Mouse (Mus musculus) MEL (cell line): ENCODE measurements around the gene Fars2. TPM values are rescaled to one million over a fixed set of nuclear protein-coding genes. Genes with fewer than 3 reads are reported as not detected.

Source experiments
- DNase-seq: peaks from one replicate; pipeline ENCODE4 v3.0.0; 2011; ENCODE audit warnings: low read depth, low spot score
- H3K27ac ChIP-seq: 2 replicates; pipeline ENCODE4 v1.5.1; 2012; ENCODE audit warnings: low read depth, mild to moderate bottlenecking, control low read depth, low read length, moderate library complexity; ENCODE audit not compliant: control insufficient read depth
- H3K27me3 ChIP-seq, 2 experiments: fragments of 150-350 bp in 1 of 2; sonication (generic) in 1 of 2; 2 replicates each; pipeline ENCODE4 v1.6.1; 2012; ENCODE audit warnings: low read length in 2 of 2, mild to moderate bottlenecking in 2 of 2, improper control_type of control experiment in 1 of 2, moderate library complexity in 1 of 2; ENCODE audit not compliant: insufficient read depth in 2 of 2, control insufficient read depth in 1 of 2
- H3K36me3 ChIP-seq, 2 experiments: 2 replicates each; pipeline ENCODE4 v1.6.1; 2012 to 2014; ENCODE audit warnings: low read length in 2 of 2, improper control_type of control experiment in 1 of 2, inconsistent platforms in 1 of 2, mild to moderate bottlenecking in 1 of 2; ENCODE audit not compliant: insufficient read depth in 2 of 2, control insufficient read depth in 1 of 2
- H3K4me1 ChIP-seq, 2 experiments: fragments of 150-350 bp in 1 of 2; sonication (generic) in 1 of 2; 2 replicates each; pipeline ENCODE4 v1.6.1; 2012; ENCODE audit warnings: low read length in 2 of 2, improper control_type of control experiment in 1 of 2, mild to moderate bottlenecking in 1 of 2; ENCODE audit not compliant: insufficient read depth in 2 of 2, control insufficient read depth in 1 of 2
- H3K4me3 ChIP-seq, 2 experiments: fragments of 150-350 bp in 1 of 2; sonication (generic) in 1 of 2; 2 replicates each; pipeline ENCODE4 v1.5.1; 2012; ENCODE audit warnings: low read depth in 2 of 2, low read length in 2 of 2, mild to moderate bottlenecking in 2 of 2, moderate library complexity in 2 of 2, control low read depth in 1 of 2, improper control_type of control experiment in 1 of 2; ENCODE audit not compliant: control insufficient read depth in 1 of 2, insufficient read depth in 1 of 2
- H3K79me2 ChIP-seq: 2 replicates; pipeline ENCODE4 v1.6.1; 2012; ENCODE audit warnings: mild to moderate bottlenecking, low read length, moderate library complexity; ENCODE audit not compliant: control insufficient read depth, poor library complexity, insufficient read depth
- H3K9ac ChIP-seq: 2 replicates; pipeline ENCODE4 v1.6.1; 2012; ENCODE audit warnings: low read depth, mild to moderate bottlenecking, control low read depth, low read length, moderate library complexity; ENCODE audit not compliant: control insufficient read depth, poor library complexity, severe bottlenecking
- H3K9me3 ChIP-seq: fragments of 150-350 bp; sonication (generic); replicated peaks from 2 replicates; pipeline ENCODE4 v1.6.1; 2012; ENCODE audit warnings: mild to moderate bottlenecking, low read length, improper control_type of control experiment, moderate library complexity; ENCODE audit not compliant: insufficient read depth
- BHLHE40 ChIP-seq: IDR thresholded peaks from 2 replicates; pipeline ENCODE4 v1.6.1; 2012; ENCODE audit warnings: low read depth, mild to moderate bottlenecking, inconsistent platforms, low read length, improper control_type of control experiment, borderline replicate concordance
- CHD1 ChIP-seq: IDR thresholded peaks from 2 replicates; pipeline ENCODE4 v1.6.1; 2012; ENCODE audit warnings: low read depth, mild to moderate bottlenecking, inconsistent platforms, low read length, improper control_type of control experiment
- E2F4 ChIP-seq: IDR thresholded peaks from 2 replicates; pipeline ENCODE4 v1.6.1; 2011; ENCODE audit warnings: low read depth, low read length, improper control_type of control experiment, borderline replicate concordance
- ELF1 ChIP-seq: IDR thresholded peaks from 2 replicates; pipeline ENCODE4 v1.6.1; 2014; ENCODE audit warnings: low read depth, mild to moderate bottlenecking, inconsistent platforms, low read length, improper control_type of control experiment, moderate library complexity
- ETS1 ChIP-seq: IDR thresholded peaks from 2 replicates; pipeline ENCODE4 v1.6.1; 2012; ENCODE audit warnings: low read depth, mild to moderate bottlenecking, inconsistent platforms, low read length, improper control_type of control experiment, moderate library complexity
- KAT2A ChIP-seq: conservative IDR thresholded peaks from 2 replicates; pipeline ENCODE4 v1.6.1; 2012; ENCODE audit warnings: low read depth, low read length, improper control_type of control experiment, inconsistent platforms
- NELFE ChIP-seq: IDR thresholded peaks from 2 replicates; pipeline ENCODE4 v1.6.1; 2011; ENCODE audit warnings: low read depth, low read length, improper control_type of control experiment
- POLR2AphosphoS2 ChIP-seq: IDR thresholded peaks from 2 replicates; pipeline ENCODE4 v1.6.1; 2011; ENCODE audit warnings: low read length, improper control_type of control experiment
- SMC3 ChIP-seq: IDR thresholded peaks from 2 replicates; pipeline ENCODE4 v1.6.1; 2011; ENCODE audit warnings: low read depth, low read length, improper control_type of control experiment
- UBTF ChIP-seq: IDR thresholded peaks from 2 replicates; pipeline ENCODE4 v1.6.1; 2012; ENCODE audit warnings: low read depth, mild to moderate bottlenecking, inconsistent platforms, low read length, improper control_type of control experiment, moderate library complexity, borderline replicate concordance; ENCODE audit not compliant: insufficient read depth
- USF1 ChIP-seq: IDR thresholded peaks from 2 replicates; pipeline ENCODE4 v1.6.1; 2014; ENCODE audit warnings: low read depth, mild to moderate bottlenecking, inconsistent platforms, low read length, improper control_type of control experiment, moderate library complexity
- USF2 ChIP-seq, 2 experiments: IDR thresholded peaks; 2 replicates each; pipeline ENCODE4 v1.6.1; 2011 to 2012; ENCODE audit warnings: improper control_type of control experiment in 2 of 2, low read length in 2 of 2, borderline replicate concordance in 1 of 2, inconsistent platforms in 1 of 2, low read depth in 1 of 2, mild to moderate bottlenecking in 1 of 2; ENCODE audit not compliant: insufficient read depth in 1 of 2
- ZKSCAN1 ChIP-seq: IDR thresholded peaks from 2 replicates; pipeline ENCODE4 v1.6.1; 2012; ENCODE audit warnings: low read depth, mild to moderate bottlenecking, inconsistent platforms, low read length, improper control_type of control experiment, moderate library complexity
- polyA plus RNA-seq, 2 experiments: library from polyadenylated mRNA; stranded (reverse) in 1 of 2; unstranded in 1 of 2; fragments of >175 nt in 1 of 2; fragments of >200 nt in 1 of 2; gene quantifications; 2 replicates each; pipeline versions ENCODE4 v1.2.1 to v1.2.4; 2012; ENCODE audit warnings: low replicate concordance in 2 of 2, low read depth in 1 of 2; ENCODE audit not compliant: insufficient read length in 2 of 2, insufficient read depth in 1 of 2, missing spikeins in 1 of 2
- total RNA-seq: library from RNA; depleted of rRNA; stranded (reverse); fragments of 300-350 nt; gene quantifications from 2 replicates; pipeline ENCODE4 v1.2.3, GENCODE M21; 2012

Fars2 gene
- total and polyA plus RNA-seq, 3 experiments: 32.6 to 39.2 TPM; not detected in 1

GRCm38 (mm10) chr13:36714101-36714500 lies 596.9 kb downstream of the Fars2 start:
- H3K9ac ChIP-seq: no peak overlapping the region
- DNase-seq: no peak
- H3K36me3 ChIP-seq: no peaks in the 10 kb centered on the region
- H3K79me2 ChIP-seq: no peaks in the 10 kb centered on the region
- H3K27me3 ChIP-seq: no peaks in the 10 kb centered on the region
- no peaks in the 10 kb centered on the region for H3K4me1 ChIP-seq
- no peak overlapping the region for H3K4me3 ChIP-seq
- no peaks in the 10 kb centered on the region for H3K9me3 ChIP-seq
- H3K27ac ChIP-seq: no peak overlapping the region
- no peak for TF ChIP-seq USF1
- TF ChIP-seq ETS1: no peak
- no peak for TF ChIP-seq BHLHE40
- no peak for TF ChIP-seq CHD1
- no peak for TF ChIP-seq POLR2AphosphoS2
- no peak for TF ChIP-seq SMC3
- no peak for TF ChIP-seq E2F4

- Histone ChIP-seq H3K27me3 (no peaks in the 10 kb centered on the region), H3K79me2 (no peaks in the 10 kb centered on the region), H3K4me1 (no peaks in the 10 kb centered on the region), H3K27ac (no peak overlapping the region), H3K9me3 (no peaks in the 10 kb centered on the region), H3K4me3 (no peak overlapping the region), H3K36me3 (no peaks in the 10 kb centered on the region), H3K9ac (no peak overlapping the region)
- no peak for TF ChIP-seq ZKSCAN1
- DNase-seq: no peak
Measured at GRCm38 (mm10) chr13:36716708-36717107, 599.5 kb downstream of the Fars2 start.

- H3K9me3 ChIP-seq: no peaks in the 10 kb centered on the region
- no peaks in the 10 kb centered on the region for H3K27me3 ChIP-seq
- H3K4me1 ChIP-seq: no peaks in the 10 kb centered on the region
- H3K27ac ChIP-seq: no peak overlapping the region
- no peak overlapping the region for H3K4me3 ChIP-seq
- H3K9ac ChIP-seq: no peak overlapping the region
- no peak for DNase-seq
- TF ChIP-seq NELFE (no peak), SMC3 (no peak), KAT2A (no peak), UBTF (no peak), USF2 (IDR thresholded peaks at IDR 0.05; ENCODE audit: borderline replicate concordance in 1 of 2, insufficient read depth in 1 of 2, low read depth in 1 of 2, low read length in 2 of 2) (no peak), ELF1 (no peak)
- TF ChIP-seq, all 39 proteins: peak for 0
- no peaks in the 10 kb centered on the region for H3K36me3 ChIP-seq
- no peaks in the 10 kb centered on the region for H3K79me2 ChIP-seq
Measured at GRCm38 (mm10) chr13:36717376-36717775, 600.2 kb downstream of the Fars2 start.
